Mouse (Mus musculus): Measurements from ENCODE around the gene Rxfp4. TPM values are rescaled to one million over a fixed set of nuclear protein-coding genes. Genes with fewer than 3 reads are reported as not detected.
A peak's percentile ranks its signal among the peaks of the same experiment; 100 is the strongest.

Rxfp4 gene
- total RNA-seq, 4 experiments from 2014 or later = not detected

GRCm38 (mm10) chr3:88628766-88629165 lies 24.2 kb downstream of the Rxfp4 start:
- DNase-seq = no peak

GRCm38 (mm10) chr3:88627535-88627934 lies 25.4 kb downstream of the Rxfp4 start:
- DNase-seq = no peak

GRCm38 (mm10) chr3:88627114-88627513 lies 25.8 kb downstream of the Rxfp4 start:
- DNase-seq = no peak

GRCm38 (mm10) chr3:88626316-88626715 lies 26.6 kb downstream of the Rxfp4 start:
- DNase-seq = no peak

- DNase-seq = no peak
Measured at GRCm38 (mm10) chr3:88625531-88625930, 27.4 kb downstream of the Rxfp4 start.

- DNase-seq = no peak
Measured at GRCm38 (mm10) chr3:88624951-88625350, 28.0 kb downstream of the Rxfp4 start.

GRCm38 (mm10) chr3:88624324-88624723 lies 28.6 kb downstream of the Rxfp4 start:
- no peak for DNase-seq

GRCm38 (mm10) chr3:88623346-88624135 lies 29.4 kb downstream of the Rxfp4 start:
- DNase-seq = no peak

GRCm38 (mm10) chr3:88622941-88623345 lies 30.0 kb downstream of the Rxfp4 start:
- no peak for DNase-seq

GRCm38 (mm10) chr3:88622113-88622940 lies 30.6 kb downstream of the Rxfp4 start:
- DNase-seq = no peak

- peak; percentile 45 for DNase-seq
Measured at GRCm38 (mm10) chr3:88621537-88622112, 31.3 kb downstream of the Rxfp4 start.

GRCm38 (mm10) chr3:88620992-88621536 lies 31.9 kb downstream of the Rxfp4 start:
- DNase-seq = peak; percentile 62

GRCm38 (mm10) chr3:88620146-88620991 lies 32.6 kb downstream of the Rxfp4 start:
- no peak for DNase-seq

- DNase-seq = no peak
Measured at GRCm38 (mm10) chr3:88619113-88620097, 33.5 kb downstream of the Rxfp4 start.

- DNase-seq = no peak
Measured at GRCm38 (mm10) chr3:88618074-88618871, 34.7 kb downstream of the Rxfp4 start.

- DNase-seq = no peak
Measured at GRCm38 (mm10) chr3:88616951-88617500, 35.9 kb downstream of the Rxfp4 start.

- no peak for DNase-seq
Measured at GRCm38 (mm10) chr3:88615902-88616391, 37.0 kb downstream of the Rxfp4 start.

GRCm38 (mm10) chr3:88615117-88615516 lies 37.8 kb downstream of the Rxfp4 start:
- DNase-seq = no peak

GRCm38 (mm10) chr3:88614418-88614817 lies 38.5 kb downstream of the Rxfp4 start:
- no peak for DNase-seq
